Mouse (Mus musculus) c-Kit-positive CD71-negative TER-119-negative erythroid progenitor cells, embryonic 14.5 days (primary cell): ENCODE measurements around the gene Kif13a.

Experiments used
- DNase-seq: peaks from one replicate; pipeline ENCODE4 v3.0.0-alpha.2; 2013; ENCODE audit warnings: low read depth

Gene Kif13a

GRCm38 (mm10) chr13:46929719-46930658 lies at the start of gene Kif13a:
Kif13a (minus strand) TSS chr13:46929867.
- DNase-seq: peak; percentile 74

DNA sequence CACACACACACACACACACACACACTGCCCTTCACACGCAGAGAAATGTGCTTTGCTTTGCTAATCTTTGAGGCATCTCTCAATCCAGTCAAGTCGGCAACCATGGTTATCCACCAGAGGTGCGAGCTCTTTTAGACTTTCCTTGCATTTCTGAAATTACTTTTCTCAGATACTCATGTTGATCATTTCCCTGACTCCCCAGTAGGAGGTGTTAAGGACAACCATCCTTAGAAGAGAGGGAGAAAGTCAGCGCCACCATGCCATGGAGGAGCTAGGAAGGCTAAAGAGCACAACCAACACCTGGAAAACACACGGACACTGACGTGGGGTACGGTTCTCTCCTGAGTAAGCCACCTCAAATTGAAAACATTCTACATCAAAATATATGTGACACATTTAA lies 46.9 kb upstream of the Kif13a start:
- no peak for DNase-seq

DNA sequence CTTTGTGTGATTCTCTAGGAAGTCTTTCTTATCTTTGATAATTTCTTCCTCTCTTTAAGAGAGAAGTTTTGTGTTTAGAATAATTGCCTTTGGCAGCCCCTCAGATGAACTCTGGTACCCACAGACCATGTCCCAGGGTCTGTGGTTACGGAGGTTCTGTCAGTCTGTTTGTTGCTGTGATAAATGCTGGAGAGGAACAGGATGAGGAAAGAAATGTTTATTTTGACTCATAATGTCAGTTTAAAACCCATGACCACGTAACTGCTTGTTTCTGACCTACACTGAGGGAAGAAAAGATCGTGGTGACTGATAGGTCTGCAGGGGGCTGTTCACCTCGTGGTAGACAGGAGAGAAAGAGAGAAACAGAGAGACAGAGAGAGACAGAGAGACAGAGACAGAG lies 46.3 kb upstream of the Kif13a start:
- DNase-seq: no peak

- DNase-seq: no peak
These were observed 45.4 kb upstream of the Kif13a start for GRCm38 (mm10) chr13:46975031-46975551.

- DNase-seq: no peak
These were observed 40.7 kb upstream of the Kif13a start for GRCm38 (mm10) chr13:46970286-46970945.

DNA sequence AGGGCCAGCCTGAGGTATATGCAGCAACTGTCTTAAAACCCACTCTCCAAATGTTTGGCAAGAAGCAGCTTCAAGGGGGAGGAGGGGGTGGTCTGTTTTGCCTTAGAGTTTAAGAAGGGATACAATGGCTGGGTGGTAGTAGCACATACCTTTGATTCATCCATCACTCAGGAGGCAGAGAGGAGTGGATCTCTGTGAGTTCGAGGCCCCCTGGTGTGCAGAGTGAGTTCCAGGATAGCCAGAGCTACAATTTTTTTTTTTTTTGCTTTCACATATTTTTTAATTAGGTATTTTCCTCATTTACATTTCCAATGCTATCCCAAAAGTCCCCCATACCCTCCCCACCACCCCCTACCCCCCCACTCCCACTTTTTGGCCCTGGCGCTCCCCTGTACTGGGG lies 39.0 kb upstream of the Kif13a start:
- no peak for DNase-seq

- DNase-seq: no peak
These were observed 37.6 kb upstream of the Kif13a start for GRCm38 (mm10) chr13:46967308-46967707.

DNA sequence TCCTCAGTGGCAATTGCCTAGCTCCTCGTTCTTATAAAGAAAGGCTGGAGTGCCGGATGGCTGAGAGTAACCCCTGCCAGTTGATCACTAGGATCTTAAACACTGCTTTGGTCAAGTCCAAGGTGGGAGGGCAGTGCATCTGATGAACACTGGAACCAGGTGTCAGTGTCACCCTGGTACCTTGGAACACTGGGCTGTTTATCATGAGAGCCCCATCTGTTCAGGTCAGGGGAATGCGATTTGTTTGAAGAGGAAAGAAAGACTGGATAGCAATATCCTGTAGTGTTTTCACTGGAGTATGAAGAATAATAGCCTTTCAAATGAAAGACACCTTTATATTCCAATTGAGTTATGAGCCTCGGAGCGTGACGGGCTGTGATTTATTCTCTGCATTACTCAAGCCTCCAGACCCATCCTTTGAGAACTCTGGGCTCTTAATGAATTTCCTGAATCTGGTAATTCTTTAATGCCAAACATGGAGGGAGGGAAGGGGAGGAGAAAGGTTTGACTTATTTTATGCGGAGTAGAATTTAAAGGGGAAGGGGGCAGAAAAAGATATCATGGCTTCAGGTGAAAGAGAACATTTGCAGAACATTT lies 31.3 kb upstream of the Kif13a start:
- no peak for DNase-seq

- no peak for DNase-seq
These were observed 29.5 kb upstream of the Kif13a start for GRCm38 (mm10) chr13:46959139-46959538.

GRCm38 (mm10) chr13:46951212-46951611 lies 21.5 kb upstream of the Kif13a start:
- DNase-seq: no peak

- DNase-seq: no peak
These were observed 20.1 kb upstream of the Kif13a start for GRCm38 (mm10) chr13:46949741-46950140.

DNA sequence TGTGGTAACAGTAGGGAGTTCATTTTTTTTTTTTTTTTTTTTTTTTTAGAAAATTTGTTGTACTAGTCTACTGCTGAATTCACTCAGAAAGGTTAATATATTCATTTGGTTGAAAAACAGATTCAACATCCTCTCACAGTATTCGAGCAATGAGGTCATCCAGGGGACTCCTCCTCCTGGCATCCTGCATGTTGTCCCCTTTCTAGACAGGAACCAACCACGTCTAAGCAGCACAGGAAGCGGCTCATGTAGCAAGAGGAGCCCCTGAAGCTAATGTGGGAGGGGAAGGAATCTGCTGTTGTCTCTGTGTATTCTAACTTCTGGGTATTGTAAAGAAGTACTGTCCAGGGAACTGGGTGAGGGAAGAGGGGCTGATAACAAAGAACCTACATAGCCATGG lies 18.4 kb upstream of the Kif13a start:
- no peak for DNase-seq

GRCm38 (mm10) chr13:46946041-46946440 lies 16.4 kb upstream of the Kif13a start:
- no peak for DNase-seq

DNA sequence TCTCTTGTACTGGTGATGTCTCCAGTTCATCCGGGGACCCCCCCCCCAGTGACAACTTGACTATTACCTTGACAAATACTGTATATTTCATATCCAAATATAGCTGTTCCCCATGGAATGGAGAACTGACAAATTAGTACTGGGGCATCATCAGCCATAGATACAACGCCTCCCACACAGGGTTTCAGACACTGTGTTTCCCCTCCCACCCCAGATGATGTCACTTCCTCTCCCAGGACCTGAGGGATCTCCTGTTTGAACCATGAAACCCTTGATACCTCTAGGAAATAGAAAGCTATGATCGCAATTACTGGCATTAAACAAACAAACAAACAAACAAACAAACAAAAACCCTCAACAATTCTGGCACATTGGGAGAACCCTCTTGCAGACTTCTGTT lies 15.6 kb upstream of the Kif13a start:
- no peak for DNase-seq

GRCm38 (mm10) chr13:46943294-46943693 lies 13.6 kb upstream of the Kif13a start:
- no peak for DNase-seq

DNA sequence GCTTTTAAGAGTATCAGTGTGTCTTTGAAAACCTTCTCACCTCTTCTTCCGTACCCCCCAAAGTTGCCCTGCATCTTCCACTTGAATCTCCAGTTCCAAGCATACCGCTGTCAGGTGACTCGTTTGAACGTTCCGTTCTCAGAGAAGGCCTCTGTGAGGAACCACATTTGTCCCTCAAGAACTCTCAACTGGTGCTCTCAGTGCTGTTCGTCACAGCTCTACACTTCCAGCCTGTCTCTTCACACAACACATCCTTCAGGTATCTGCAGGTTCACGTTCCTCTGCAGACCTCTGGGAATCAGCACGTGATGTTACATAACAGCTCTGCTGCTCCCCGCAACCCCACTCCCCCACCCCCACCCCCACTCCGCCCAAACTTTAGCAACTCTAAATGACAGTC lies 4.4 kb upstream of the Kif13a start:
- no peak for DNase-seq

GRCm38 (mm10) chr13:46932846-46933245 lies 3.2 kb upstream of the Kif13a start:
- no peak for DNase-seq

DNA sequence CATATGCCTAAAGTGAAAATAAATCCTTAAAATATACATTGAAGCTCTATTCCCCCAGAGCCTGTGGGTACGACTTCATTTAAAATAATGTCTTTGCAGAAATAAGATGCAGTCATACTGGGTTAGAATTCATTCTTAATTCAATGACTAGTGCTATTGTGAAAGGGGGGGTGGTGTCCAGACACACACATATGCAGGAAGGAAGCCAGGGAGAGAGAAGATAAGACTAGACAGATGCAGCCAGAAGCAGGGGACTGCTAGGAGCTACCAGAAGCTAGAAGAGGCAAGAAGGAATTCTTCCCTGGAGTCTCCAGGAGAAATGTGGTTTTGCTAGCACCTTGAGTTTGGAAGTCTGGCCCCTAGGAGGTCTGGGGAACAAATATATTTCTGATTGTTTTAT lies 2.4 kb upstream of the Kif13a start:
- no peak for DNase-seq

DNA sequence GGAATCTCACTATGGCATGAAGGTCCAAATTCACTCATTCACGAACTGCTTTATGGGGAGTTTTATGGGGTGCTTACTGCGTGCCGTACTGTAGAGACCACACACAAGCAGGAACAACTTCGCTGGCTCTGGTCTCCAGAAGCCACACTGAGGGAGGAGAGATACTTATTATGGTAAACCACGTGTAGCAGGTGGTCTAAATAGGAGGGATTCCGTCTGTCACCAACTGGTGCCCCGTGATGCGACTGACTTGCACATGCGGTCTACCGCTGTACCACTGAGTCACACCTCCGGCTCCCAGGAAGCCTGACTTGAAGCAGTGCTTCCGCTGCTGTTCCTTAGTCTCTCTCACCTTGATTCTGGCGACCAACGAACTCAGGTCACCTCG lies 986 bp upstream of the Kif13a start:
- no peak for DNase-seq

DNA sequence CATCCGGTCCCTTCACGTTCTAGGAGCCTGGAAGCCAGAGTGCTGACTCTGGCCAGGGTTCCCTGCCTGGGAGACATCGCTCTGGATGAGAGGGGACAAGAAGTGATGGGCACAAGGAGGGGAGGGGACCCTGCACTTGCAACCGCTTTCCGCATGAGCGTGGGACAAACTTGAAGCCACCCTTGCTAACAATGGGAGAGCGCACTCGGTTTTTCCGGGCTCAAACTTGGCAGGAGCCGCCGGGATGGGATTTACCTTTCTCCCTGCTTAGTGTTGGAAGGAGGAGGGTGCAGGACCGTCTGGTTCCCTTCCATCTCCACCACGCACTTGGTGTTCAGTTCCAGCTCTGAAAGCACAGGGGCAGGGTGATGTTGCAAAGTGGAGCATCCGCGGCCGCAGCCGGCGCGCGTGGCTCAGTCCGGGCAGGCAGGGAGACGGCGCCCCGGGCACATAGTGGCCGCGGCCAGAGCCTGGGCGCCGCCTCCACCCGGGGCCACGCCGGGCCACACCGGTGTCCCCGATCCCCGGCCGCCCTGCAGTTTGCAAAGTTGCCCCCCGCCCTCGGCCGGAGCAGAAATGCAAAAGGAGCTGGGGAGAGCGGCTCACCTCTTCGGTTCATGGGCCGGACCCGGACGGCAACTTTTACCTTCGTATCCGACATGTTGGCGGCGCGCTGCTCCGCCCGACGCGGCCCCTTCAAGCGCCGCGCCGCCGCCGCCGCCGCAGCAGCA lies 541 bp downstream of the Kif13a start:
- no peak for DNase-seq

DNA sequence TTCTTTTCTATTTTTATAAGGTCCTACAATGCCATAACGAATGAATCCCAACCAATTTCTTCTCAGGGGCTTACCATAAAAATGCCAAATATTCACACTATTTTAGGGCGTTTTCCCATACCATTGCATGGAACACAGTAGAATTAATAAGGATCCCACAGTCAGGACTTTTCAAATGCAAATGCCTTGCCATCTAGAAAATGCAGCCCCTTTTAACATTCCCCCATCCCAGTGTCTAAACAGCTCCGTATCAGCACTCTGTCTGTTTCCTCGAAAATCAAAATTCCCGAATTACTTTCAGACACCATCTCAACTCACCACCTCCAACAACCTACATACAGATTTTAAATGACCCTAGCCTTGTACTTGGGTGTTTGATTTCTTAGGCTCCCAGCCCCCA lies 1.3 kb downstream of the Kif13a start:
- no peak for DNase-seq

- no peak for DNase-seq
These were observed 4.0 kb downstream of the Kif13a start for GRCm38 (mm10) chr13:46925671-46926070.
